Mouse (Mus musculus): ENCODE data around the gene Taar3. TPM values are rescaled to one million over a fixed set of nuclear protein-coding genes. Genes with fewer than 3 reads are reported as not detected.

The Taar3 gene
- polyA plus RNA-seq, 1 experiment from 2014 or later: not detected

DNA sequence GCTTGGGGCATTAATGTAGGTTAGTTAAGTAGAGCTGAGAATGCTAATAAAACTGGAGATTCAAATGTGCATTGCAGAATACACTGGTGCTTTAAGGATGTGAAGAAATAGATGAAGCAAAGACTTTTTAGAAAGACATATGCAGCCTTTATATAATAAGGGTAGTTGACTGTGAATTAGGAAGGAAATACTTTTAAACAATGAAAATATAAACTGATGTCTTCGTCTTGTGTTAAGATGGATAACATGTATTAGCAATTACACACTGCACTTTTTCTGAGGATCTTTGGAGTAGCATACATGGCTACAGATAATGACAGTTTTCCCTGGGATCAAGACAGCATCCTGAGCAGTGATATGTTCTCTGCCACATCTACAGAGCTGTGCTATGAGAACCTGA lies 50.3 kb downstream of the Taar3 start, which contains the start of gene Taar7b:
Gene Taar7b (plus strand): TSS at position 301 of the 400 bp plus-strand sequence.
- in situ Hi-C loops (cut with MboI; ENCODE audit: low pct_unique_long_range_greater_than_20kb): no loop called here
- no peak for TF ChIP-seq CTCF (IDR thresholded peaks at IDR 0.05)
- DNase-seq (ENCODE audit: low read depth, low spot score) (no peak), ATAC-seq (no peak)
- ChIA-PET POLR2A (no interaction called here), CTCF (no interaction called here)
- H3K27me3 ChIP-seq: peaks cover 38% of the 10 kb centered on the region

Other genes with a start within 250 kb of the Taar3 start
- gene Rps12, start 162.3 kb upstream of the Taar3 start, polyA plus RNA-seq (2021): 365 TPM
- 8.0 TPM for gene Slc18b1, start 152.6 kb upstream of the Taar3 start, polyA plus RNA-seq (2021)
- not detected for gene Vnn3, start 98.1 kb upstream of the Taar3 start, polyA plus RNA-seq (2021)
- gene Vnn1, start 54.9 kb upstream of the Taar3 start, polyA plus RNA-seq (2021): 0.21 TPM
- not detected for gene Taar1, start 29.2 kb upstream of the Taar3 start, polyA plus RNA-seq (2021)
- not detected for gene Taar2, start 11.0 kb upstream of the Taar3 start, polyA plus RNA-seq (2021)
- gene Taar4, start 10.9 kb downstream of the Taar3 start, polyA plus RNA-seq (2021): not detected
- gene Taar5, start 21.1 kb downstream of the Taar3 start, polyA plus RNA-seq (2021): not detected
- not detected for gene Taar6, start 36.1 kb downstream of the Taar3 start, polyA plus RNA-seq (2021)
- gene Taar7a, start 43.9 kb downstream of the Taar3 start, polyA plus RNA-seq (2021): not detected
- gene Taar7b, start 50.4 kb downstream of the Taar3 start, polyA plus RNA-seq (2021): not detected
- gene Taar7d, start 77.7 kb downstream of the Taar3 start, polyA plus RNA-seq (2021): not detected
- gene Taar7e, start 88.1 kb downstream of the Taar3 start, polyA plus RNA-seq (2021): not detected
- gene Taar7f, start 100.0 kb downstream of the Taar3 start, polyA plus RNA-seq (2021): not detected
- not detected for gene Taar8a, start 126.9 kb downstream of the Taar3 start, polyA plus RNA-seq (2021)
- gene Taar8b, start 142.7 kb downstream of the Taar3 start, polyA plus RNA-seq (2021): not detected
- not detected for gene Taar8c, start 152.4 kb downstream of the Taar3 start, polyA plus RNA-seq (2021)
- not detected for gene Taar9, start 160.0 kb downstream of the Taar3 start, polyA plus RNA-seq (2021)
- 145 TPM for gene Stx7, start 199.7 kb downstream of the Taar3 start, polyA plus RNA-seq (2021)

All from Patski (cell line).